Mouse (Mus musculus) midbrain, embryonic 14.5 days (tissue): Measurements from ENCODE around the gene Gm17359. TPM values are rescaled to one million over a fixed set of nuclear protein-coding genes. Genes with fewer than 3 reads are reported as not detected.
A peak's percentile ranks its signal among the peaks of the same experiment; 100 is the strongest.

Experiments
- ATAC-seq: fragments of 200-750 bp; cut with Nextera tagmentation; 2 replicates; pipeline ENCODE4 v1.8.0; 2017; ENCODE audit warnings: moderate number of reproducible peaks, moderate library complexity; ENCODE audit not compliant: low FRiP score, low TSS enrichment
- DNase-seq: peaks from one replicate; pipeline ENCODE4 v3.0.0-alpha.2; 2015
- H3K27ac ChIP-seq: fragments of 300-500 bp; sonication (generic); replicated peaks from 2 replicates; pipeline ENCODE4 v1.5.1; 2014; ENCODE audit warnings: mild to moderate bottlenecking, low read depth, low read length, moderate library complexity
- H3K27me3 ChIP-seq: fragments of 300-500 bp; sonication (generic); 2 replicates; pipeline ENCODE4 v1.6.1; 2014; ENCODE audit warnings: low read length, control low read depth, mixed read lengths; ENCODE audit not compliant: control insufficient read depth, insufficient read depth
- H3K36me3 ChIP-seq: fragments of 300-500 bp; sonication (generic); 2 replicates; pipeline ENCODE4 v1.6.1; 2014; ENCODE audit warnings: low read length, control low read depth; ENCODE audit not compliant: control insufficient read depth, insufficient read depth
- H3K4me1 ChIP-seq: fragments of 300-500 bp; sonication (generic); 2 replicates; pipeline ENCODE4 v1.6.1; 2014; ENCODE audit warnings: mild to moderate bottlenecking, antibody characterized with exemption, low read length, control low read depth; ENCODE audit not compliant: control insufficient read depth, insufficient read depth
- H3K4me2 ChIP-seq: fragments of 300-500 bp; sonication (generic); 2 replicates; pipeline ENCODE4 v1.6.1; 2014; ENCODE audit warnings: mild to moderate bottlenecking, low read length, moderate library complexity
- H3K4me3 ChIP-seq: fragments of 300-500 bp; sonication (generic); replicated peaks from 2 replicates; pipeline ENCODE4 v1.5.1; 2014; ENCODE audit warnings: low read depth, low read length
- H3K9ac ChIP-seq: fragments of 300-500 bp; sonication (generic); replicated peaks from 2 replicates; pipeline ENCODE4 v1.6.1; 2014; ENCODE audit warnings: mild to moderate bottlenecking, low read length, moderate library complexity
- H3K9me3 ChIP-seq: fragments of 300-500 bp; sonication (generic); 2 replicates; pipeline ENCODE4 v1.6.1; 2016; ENCODE audit warnings: low read length, control low read depth, mixed read lengths; ENCODE audit not compliant: control insufficient read depth
- WGBS: fragments of 180-500 bp; shearing (Covaris S2); extraction: QIAGEN DNeasy Blood & Tissue Kit; methylation state at CpG from one replicate; pipeline ENCODE4 v1.1.7; 2014; 5-methylcytosine and 5-hydroxymethylcytosine counted together
- polyA plus RNA-seq: library from polyadenylated mRNA; unstranded; fragments of >200 nt; fragmentation: Nextera tagmentation; extraction: Ambion mirVana; gene quantifications from 2 replicates; pipeline ENCODE4 v1.2.1, GENCODE M21; 2014

The Gm17359 gene
- polyA plus RNA-seq, 1 experiment from 2014 or later, result 0.34 TPM

- Histone ChIP-seq H3K4me3 (no peak overlapping the region), H3K9ac (no peak overlapping the region), H3K9me3 (no peaks in the 10 kb centered on the region), H3K27me3 (no peaks in the 10 kb centered on the region), H3K4me1 (no peaks in the 10 kb centered on the region), H3K4me2 (no peak overlapping the region), H3K36me3 (peaks cover 20% of the 10 kb centered on the region), H3K27ac (no peak overlapping the region)
- ATAC-seq (no peak), DNase-seq (no peak)
- WGBS, result 75% methylated on average over 11 of the region's 11 CpGs
Measured at GRCm38 (mm10) chr3:79455761-79456160, 119.3 kb downstream of the Gm17359 start.

GRCm38 (mm10) chr3:79458651-79459275 lies 122.3 kb downstream of the Gm17359 start:
- ATAC-seq, result no peak

GRCm38 (mm10) chr3:79469440-79469839 lies 133.0 kb downstream of the Gm17359 start:
- Histone ChIP-seq H3K27me3 (no peaks in the 10 kb centered on the region), H3K4me2 (no peak overlapping the region), H3K4me3 (no peak overlapping the region), H3K9ac (no peak overlapping the region), H3K36me3 (peaks cover 18% of the 10 kb centered on the region), H3K27ac (no peak overlapping the region), H3K9me3 (no peaks in the 10 kb centered on the region), H3K4me1 (no peaks in the 10 kb centered on the region)
- ATAC-seq, result no peak
- no peak for DNase-seq
- 99% methylated on average over 5 of the region's 5 CpGs for WGBS

More at GRCm38 (mm10) chr3:79458651-79459275, 122.3 kb downstream of the Gm17359 start:
- H3K4me2 ChIP-seq, result no peak overlapping the region
- H3K27ac ChIP-seq, result no peak overlapping the region
- H3K9me3 ChIP-seq, result no peaks in the 10 kb centered on the region
- no peaks in the 10 kb centered on the region for H3K4me1 ChIP-seq
- peaks cover 33% of the 10 kb centered on the region for H3K36me3 ChIP-seq
- 94% methylated on average over 14 of the region's 14 CpGs for WGBS
- H3K4me3 ChIP-seq, result no peak overlapping the region
- H3K27me3 ChIP-seq, result no peaks in the 10 kb centered on the region
- no peak overlapping the region for H3K9ac ChIP-seq
- no peak for DNase-seq

GRCm38 (mm10) chr3:79472362-79472761 lies 135.9 kb downstream of the Gm17359 start:
- no peak overlapping the region for H3K4me3 ChIP-seq

GRCm38 (mm10) chr3:79474911-79475310 lies 138.4 kb downstream of the Gm17359 start:
- ATAC-seq (0 out of 2 replicates have a peak, but pooled peaks have one; percentile 58), DNase-seq (peak; percentile 65)
- Histone ChIP-seq H3K36me3 (peaks cover 28% of the 10 kb centered on the region), H3K9ac (no peak overlapping the region), H3K27ac (no peak overlapping the region), H3K9me3 (no peaks in the 10 kb centered on the region), H3K4me1 (peaks cover 10% of the 10 kb centered on the region; the same call in 1 of the 2 replicates), H3K4me2 (no peak overlapping the region), H3K27me3 (no peaks in the 10 kb centered on the region), H3K4me3 (no peak overlapping the region)
- 30% methylated on average over 4 of the region's 4 CpGs for WGBS

More at GRCm38 (mm10) chr3:79472362-79472761, 135.9 kb downstream of the Gm17359 start:
- Histone ChIP-seq H3K4me1 (peaks cover 10% of the 10 kb centered on the region; the same call in 1 of the 2 replicates), H3K27me3 (no peaks in the 10 kb centered on the region), H3K9ac (no peak overlapping the region), H3K4me2 (no peak overlapping the region), H3K9me3 (no peaks in the 10 kb centered on the region), H3K27ac (no peak overlapping the region), H3K36me3 (peaks cover 21% of the 10 kb centered on the region; the same call in 1 of the 2 replicates)
- 97% methylated on average over 5 of the region's 5 CpGs for WGBS
- no peak for DNase-seq
- no peak for ATAC-seq

- ATAC-seq, result no peak
- H3K9ac ChIP-seq, result no peak overlapping the region
- no peak overlapping the region for H3K4me2 ChIP-seq
- no peak overlapping the region for H3K4me3 ChIP-seq
- 90% methylated on average over 2 of the region's 2 CpGs for WGBS
- no peak overlapping the region for H3K27ac ChIP-seq
- DNase-seq, result no peak
- H3K4me1 ChIP-seq, result peaks cover 10% of the 10 kb centered on the region; the same call in 1 of the 2 replicates
- no peaks in the 10 kb centered on the region for H3K27me3 ChIP-seq
- H3K9me3 ChIP-seq, result no peaks in the 10 kb centered on the region
- H3K36me3 ChIP-seq, result peaks cover 39% of the 10 kb centered on the region
Measured at GRCm38 (mm10) chr3:79475980-79476379, 139.5 kb downstream of the Gm17359 start.

GRCm38 (mm10) chr3:79478400-79478799 lies 141.9 kb downstream of the Gm17359 start:
- Histone ChIP-seq H3K4me1 (peaks cover 10% of the 10 kb centered on the region; the same call in 1 of the 2 replicates), H3K36me3 (peaks cover 46% of the 10 kb centered on the region), H3K4me2 (no peak overlapping the region), H3K27ac (no peak overlapping the region), H3K27me3 (no peaks in the 10 kb centered on the region), H3K9ac (no peak overlapping the region), H3K4me3 (no peak overlapping the region), H3K9me3 (no peaks in the 10 kb centered on the region)
- DNase-seq, result no peak
- WGBS, result 88% methylated on average over 8 of the region's 8 CpGs
- ATAC-seq, result no peak

GRCm38 (mm10) chr3:79478880-79479279 lies 142.4 kb downstream of the Gm17359 start:
- Histone ChIP-seq H3K4me1 (peaks cover 10% of the 10 kb centered on the region; the same call in 1 of the 2 replicates), H3K4me3 (no peak overlapping the region), H3K27ac (no peak overlapping the region), H3K27me3 (no peaks in the 10 kb centered on the region), H3K36me3 (peaks cover 46% of the 10 kb centered on the region), H3K9me3 (no peaks in the 10 kb centered on the region), H3K4me2 (no peak overlapping the region), H3K9ac (no peak overlapping the region)
- DNase-seq, result no peak
- 82% methylated on average over 4 of the region's 4 CpGs for WGBS
- ATAC-seq, result no peak
